In the genomic region with DNA sequence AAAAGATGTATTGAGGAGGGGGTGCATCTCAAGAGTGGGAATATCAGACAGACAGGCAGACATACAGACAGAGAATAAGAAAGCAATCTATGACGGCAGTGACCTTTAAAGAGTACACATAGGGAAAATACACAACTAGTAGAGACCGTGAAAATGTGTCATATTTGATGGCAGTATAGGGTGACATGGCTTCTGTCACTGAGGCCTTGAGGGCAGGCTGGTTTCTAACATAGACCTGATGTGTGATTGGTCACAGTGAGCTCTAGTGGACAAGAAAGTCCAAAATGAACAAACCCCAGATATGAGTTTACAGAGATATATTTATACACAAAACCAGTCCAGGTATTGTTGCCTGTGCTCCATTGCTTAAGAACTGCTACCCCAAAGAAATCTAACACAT, we compare ENCODE assay signal across 21 mouse cellular contexts.
A peak's percentile ranks its signal among the peaks of the same experiment; 100 is the strongest.
DNase-seq lines count a peak whose midpoint lies in the region; ATAC-seq lines count a peak whose summit lies in the region.
"Had no signal": no experiment of that assay in that cellular context is flagged by ENCODE, and none has a peak within 500 bp of the region (broad histone marks: within the 10 kb centered on the region; RNA-seq: fewer than 3 reads in every experiment).

No protein-coding gene starts in this region.

- no peak overlapping the region for H3K9ac ChIP-seq in forebrain, embryonic 13.5 days
- H3K9ac ChIP-seq in forebrain, embryonic 12.5 days = no peak overlapping the region
- H3K9ac ChIP-seq in hindbrain, embryonic 11.5 days (ENCODE audit: low read depth, low read length) = no peak overlapping the region
- H3K9ac ChIP-seq in midbrain, embryonic 12.5 days (replicated peaks) = no peak overlapping the region
- H3K9ac ChIP-seq in midbrain, embryonic 13.5 days (replicated peaks) = no peak overlapping the region
- H3K9ac ChIP-seq in neural tube, embryonic 12.5 days = no peak overlapping the region
- H3K9ac ChIP-seq: heart, embryonic 13.5 days; hindbrain, embryonic 15.5 days had no signal

- 0 out of 2 replicates have a peak, but pooled peaks cover 5% of the 10 kb centered on the region for H3K4me1 ChIP-seq in forebrain, embryonic 13.5 days
- H3K4me1 ChIP-seq in forebrain, embryonic 12.5 days = no peaks in the 10 kb centered on the region
- no peaks in the 10 kb centered on the region for H3K4me1 ChIP-seq in hindbrain, embryonic 11.5 days (replicated peaks; ENCODE audit: control insufficient read depth, insufficient read depth, low read length)
- no peaks in the 10 kb centered on the region for H3K4me1 ChIP-seq in hindbrain, embryonic 10.5 days (replicated peaks)
- H3K4me1 ChIP-seq in midbrain, embryonic 12.5 days = no peaks in the 10 kb centered on the region
- H3K4me1 ChIP-seq in midbrain, embryonic 13.5 days (replicated peaks) = no peaks in the 10 kb centered on the region
- no peaks in the 10 kb centered on the region for H3K4me1 ChIP-seq in neural tube, embryonic 12.5 days
- H3K4me1 ChIP-seq: forebrain, embryonic 10.5 days; heart, embryonic 10.5 days; heart, embryonic 13.5 days; hindbrain, embryonic 15.5 days had no signal

- no peak overlapping the region for H3K27ac ChIP-seq in forebrain, embryonic 13.5 days
- no peak overlapping the region for H3K27ac ChIP-seq in forebrain, embryonic 12.5 days
- H3K27ac ChIP-seq in hindbrain, embryonic 11.5 days (ENCODE audit: low read depth, low read length) = no peak overlapping the region
- no peak overlapping the region for H3K27ac ChIP-seq in hindbrain, embryonic 10.5 days
- H3K27ac ChIP-seq in midbrain, embryonic 12.5 days (replicated peaks) = no peak overlapping the region
- no peak overlapping the region for H3K27ac ChIP-seq in midbrain, embryonic 13.5 days
- H3K27ac ChIP-seq in neural tube, embryonic 12.5 days = no peak overlapping the region
- H3K27ac ChIP-seq: forebrain, embryonic 10.5 days; heart, adult 2 months; heart, embryonic 10.5 days; heart, embryonic 13.5 days; hindbrain, embryonic 15.5 days had no signal

- no peak overlapping the region for H3K4me3 ChIP-seq in forebrain, embryonic 13.5 days
- no peak overlapping the region for H3K4me3 ChIP-seq in forebrain, embryonic 12.5 days (replicated peaks)
- H3K4me3 ChIP-seq in hindbrain, embryonic 11.5 days (ENCODE audit: low read depth, low read length) = no peak overlapping the region
- H3K4me3 ChIP-seq in hindbrain, embryonic 10.5 days = no peak overlapping the region
- H3K4me3 ChIP-seq in midbrain, embryonic 12.5 days = no peak overlapping the region
- H3K4me3 ChIP-seq in midbrain, embryonic 13.5 days (replicated peaks) = no peak overlapping the region
- no peak overlapping the region for H3K4me3 ChIP-seq in neural tube, embryonic 12.5 days
- H3K4me3 ChIP-seq: forebrain, embryonic 10.5 days; heart, adult 2 months; heart, embryonic 10.5 days; heart, embryonic 13.5 days; hindbrain, embryonic 15.5 days had no signal

- no peak overlapping the region for H3K4me2 ChIP-seq in forebrain, embryonic 13.5 days
- H3K4me2 ChIP-seq in forebrain, embryonic 12.5 days = no peak overlapping the region
- H3K4me2 ChIP-seq in hindbrain, embryonic 11.5 days (replicated peaks; ENCODE audit: low read depth, low read length) = no peak overlapping the region
- H3K4me2 ChIP-seq in midbrain, embryonic 12.5 days (replicated peaks) = no peak overlapping the region
- H3K4me2 ChIP-seq in midbrain, embryonic 13.5 days (replicated peaks) = no peak overlapping the region
- no peak overlapping the region for H3K4me2 ChIP-seq in neural tube, embryonic 12.5 days (replicated peaks)
- H3K4me2 ChIP-seq: heart, embryonic 13.5 days; hindbrain, embryonic 15.5 days had no signal

- no peaks in the 10 kb centered on the region for H3K36me3 ChIP-seq in forebrain, embryonic 13.5 days (ENCODE audit: poor library complexity, severe bottlenecking)
- H3K36me3 ChIP-seq in forebrain, embryonic 12.5 days (replicated peaks) = no peaks in the 10 kb centered on the region
- H3K36me3 ChIP-seq in hindbrain, embryonic 11.5 days (ENCODE audit: control insufficient read depth, insufficient read depth, low read length) = no peaks in the 10 kb centered on the region
- no peaks in the 10 kb centered on the region for H3K36me3 ChIP-seq in hindbrain, embryonic 10.5 days
- no peaks in the 10 kb centered on the region for H3K36me3 ChIP-seq in midbrain, embryonic 12.5 days
- H3K36me3 ChIP-seq in midbrain, embryonic 13.5 days = no peaks in the 10 kb centered on the region
- no peaks in the 10 kb centered on the region for H3K36me3 ChIP-seq in neural tube, embryonic 12.5 days
- H3K36me3 ChIP-seq: forebrain, embryonic 10.5 days; heart, embryonic 10.5 days; heart, embryonic 13.5 days; hindbrain, embryonic 15.5 days had no signal

- no peaks in the 10 kb centered on the region for H3K9me3 ChIP-seq in forebrain, embryonic 13.5 days (replicated peaks)
- no peaks in the 10 kb centered on the region for H3K9me3 ChIP-seq in forebrain, embryonic 12.5 days
- H3K9me3 ChIP-seq in hindbrain, embryonic 11.5 days (ENCODE audit: control insufficient read depth, low read length) = no peaks in the 10 kb centered on the region
- H3K9me3 ChIP-seq in hindbrain, embryonic 10.5 days = no peaks in the 10 kb centered on the region
- no peaks in the 10 kb centered on the region for H3K9me3 ChIP-seq in midbrain, embryonic 12.5 days
- H3K9me3 ChIP-seq in midbrain, embryonic 13.5 days = no peaks in the 10 kb centered on the region
- no peaks in the 10 kb centered on the region for H3K9me3 ChIP-seq in neural tube, embryonic 12.5 days
- H3K9me3 ChIP-seq: forebrain, embryonic 10.5 days; heart, embryonic 10.5 days; heart, embryonic 13.5 days; hindbrain, embryonic 15.5 days had no signal

- DNase-seq in hindbrain, embryonic 11.5 days (ENCODE audit: low spot score) = no peak
- DNase-seq in hindbrain, embryonic 10.5 days (ENCODE audit: low spot score) = no peak
- DNase-seq in neural tube, embryonic 10.5 days (ENCODE audit: extremely low spot score, low spot score) = no peak
- DNase-seq: adrenal gland, postnatal 10 days; cerebellum, adult 18-20 months; cerebellum, adult 9-10 months; gastrocnemius, postnatal 10 days; gastrocnemius, postnatal 36 days; heart, adult 2 months; heart, postnatal 14 days; heart, postnatal 4 days had no signal

- 92% methylated on average over 2 of the region's 2 CpGs for WGBS in forebrain, embryonic 13.5 days
- 88% methylated on average over 2 of the region's 2 CpGs for WGBS in forebrain, embryonic 12.5 days
- WGBS in hindbrain, embryonic 11.5 days = 75% methylated on average over 2 of the region's 2 CpGs
- WGBS in hindbrain, embryonic 10.5 days = 85% methylated on average over 2 of the region's 2 CpGs
- 93% methylated on average over 2 of the region's 2 CpGs for WGBS in midbrain, embryonic 12.5 days
- 90% methylated on average over 2 of the region's 2 CpGs for WGBS in midbrain, embryonic 13.5 days
- WGBS in neural tube, embryonic 12.5 days = 86% methylated on average over 2 of the region's 2 CpGs

- no peaks in the 10 kb centered on the region for H3K27me3 ChIP-seq in forebrain, embryonic 13.5 days
- H3K27me3 ChIP-seq in forebrain, embryonic 12.5 days = no peaks in the 10 kb centered on the region
- no peaks in the 10 kb centered on the region for H3K27me3 ChIP-seq in hindbrain, embryonic 11.5 days (ENCODE audit: control insufficient read depth, insufficient read depth, low read length)
- no peaks in the 10 kb centered on the region for H3K27me3 ChIP-seq in hindbrain, embryonic 10.5 days (ENCODE audit: insufficient read depth, poor library complexity, severe bottlenecking)
- H3K27me3 ChIP-seq in midbrain, embryonic 12.5 days = no peaks in the 10 kb centered on the region
- no peaks in the 10 kb centered on the region for H3K27me3 ChIP-seq in midbrain, embryonic 13.5 days
- H3K27me3 ChIP-seq in neural tube, embryonic 12.5 days (replicated peaks) = no peaks in the 10 kb centered on the region
- H3K27me3 ChIP-seq: heart, embryonic 13.5 days; hindbrain, embryonic 15.5 days; Patski had no signal

- peak; percentile 58 for ATAC-seq in forebrain, embryonic 13.5 days
- ATAC-seq in forebrain, embryonic 12.5 days (ENCODE audit: low FRiP score) = no peak
- ATAC-seq in hindbrain, embryonic 11.5 days (ENCODE audit: low FRiP score) = peak; percentile 46
- peak; percentile 8; the same call in 1 of the 2 replicates for ATAC-seq in midbrain, embryonic 12.5 days (ENCODE audit: low FRiP score, low read depth)
- no peak for ATAC-seq in midbrain, embryonic 13.5 days
- peak; percentile 65 for ATAC-seq in neural tube, embryonic 12.5 days (ENCODE audit: low FRiP score, low read depth)
- ATAC-seq: Patski had no signal

Comparison
In these comparisons a context has a peak if more than half of its experiments do, and no peak if none do; other contexts are left out.
1. ATAC-seq: peak in forebrain, embryonic 13.5 days (single experiment), hindbrain, embryonic 11.5 days (single experiment), midbrain, embryonic 12.5 days (single experiment) and neural tube, embryonic 12.5 days (single experiment); none in forebrain, embryonic 12.5 days (single experiment) and midbrain, embryonic 13.5 days (single experiment).